Mouse (Mus musculus): ENCODE results near the gene Gm49393. TPM values are rescaled to one million over a fixed set of nuclear protein-coding genes. Genes with fewer than 3 reads are reported as not detected.

Gm49393 gene
- polyA plus RNA-seq, 1 experiment from 2014 or later, result not detected

- no peak for ATAC-seq
- 23% methylated on average over 1 of the region's 1 CpGs for WGBS
- Histone ChIP-seq H3K4me3 (ENCODE audit: low read depth, low read length) (no peak overlapping the region), H3K27me3 (replicated peaks; ENCODE audit: control insufficient read depth, insufficient read depth, low read length) (no peaks in the 10 kb centered on the region), H3K9me3 (ENCODE audit: control insufficient read depth) (no peaks in the 10 kb centered on the region), H3K4me1 (replicated peaks; ENCODE audit: control insufficient read depth, insufficient read depth, low read length) (no peaks in the 10 kb centered on the region), H3K36me3 (ENCODE audit: control insufficient read depth, insufficient read depth) (no peaks in the 10 kb centered on the region), H3K4me2 (replicated peaks; ENCODE audit: low read depth) (no peak overlapping the region), H3K27ac (ENCODE audit: low read depth, low read length) (no peak overlapping the region), H3K9ac (ENCODE audit: low read depth, low read length) (no peak overlapping the region)
- TF ChIP-seq CTCF (IDR thresholded peaks at IDR 0.05; ENCODE audit: low read depth), result no peak
Measured at GRCm38 (mm10) chr13:60813722-60814121, 121.7 kb downstream of the Gm49393 start.

- Histone ChIP-seq H3K27ac (ENCODE audit: low read depth, low read length) (no peak overlapping the region), H3K4me1 (replicated peaks; ENCODE audit: control insufficient read depth, insufficient read depth, low read length) (no peaks in the 10 kb centered on the region), H3K27me3 (replicated peaks; ENCODE audit: control insufficient read depth, insufficient read depth, low read length) (no peaks in the 10 kb centered on the region), H3K9me3 (ENCODE audit: control insufficient read depth) (no peaks in the 10 kb centered on the region), H3K4me3 (ENCODE audit: low read depth, low read length) (no peak overlapping the region), H3K36me3 (ENCODE audit: control insufficient read depth, insufficient read depth) (no peaks in the 10 kb centered on the region), H3K4me2 (replicated peaks; ENCODE audit: low read depth) (no peak overlapping the region), H3K9ac (ENCODE audit: low read depth, low read length) (no peak overlapping the region)
- no peak for TF ChIP-seq CTCF (IDR thresholded peaks at IDR 0.05; ENCODE audit: low read depth)
- ATAC-seq, result no peak
- WGBS, result 46% methylated on average over 6 of the region's 6 CpGs
Measured at GRCm38 (mm10) chr13:60812768-60813167, 122.6 kb downstream of the Gm49393 start.

- H3K4me3 ChIP-seq (ENCODE audit: low read depth, low read length), result no peak overlapping the region
- TF ChIP-seq CTCF (IDR thresholded peaks at IDR 0.05; ENCODE audit: low read depth), result no peak
- H3K4me2 ChIP-seq (replicated peaks; ENCODE audit: low read depth), result no peak overlapping the region
- H3K36me3 ChIP-seq (ENCODE audit: control insufficient read depth, insufficient read depth), result no peaks in the 10 kb centered on the region
- H3K4me1 ChIP-seq (replicated peaks; ENCODE audit: control insufficient read depth, insufficient read depth, low read length), result no peaks in the 10 kb centered on the region
- H3K9me3 ChIP-seq (ENCODE audit: control insufficient read depth), result no peaks in the 10 kb centered on the region
- 44% methylated on average over 2 of the region's 2 CpGs for WGBS
- H3K9ac ChIP-seq (ENCODE audit: low read depth, low read length), result no peak overlapping the region
- no peak overlapping the region for H3K27ac ChIP-seq (ENCODE audit: low read depth, low read length)
- no peaks in the 10 kb centered on the region for H3K27me3 ChIP-seq (replicated peaks; ENCODE audit: control insufficient read depth, insufficient read depth, low read length)
- ATAC-seq, result peak; percentile 57
Measured at GRCm38 (mm10) chr13:60809690-60810089, 125.7 kb downstream of the Gm49393 start.

Other genes starting within 250 kb of the Gm49393 start
- gene BC051665, start 149.2 kb downstream of the Gm49393 start, polyA plus RNA-seq (2015; fragmentation: Nextera tagmentation; extraction: Ambion mirVana), result not detected in 2 replicates
- not detected in 2 replicates for gene Ctsll3, start 132.7 kb downstream of the Gm49393 start, polyA plus RNA-seq (2015; fragmentation: Nextera tagmentation; extraction: Ambion mirVana)
- 0.26 TPM in 1 of 2 replicates, not detected in the other for gene 4930486L24Rik, start 71.1 kb downstream of the Gm49393 start, polyA plus RNA-seq (2015; fragmentation: Nextera tagmentation; extraction: Ambion mirVana)
- 0.38 TPM in 1 of 2 replicates, not detected in the other for gene Gm49392, start 38.7 kb downstream of the Gm49393 start, polyA plus RNA-seq (2015; fragmentation: Nextera tagmentation; extraction: Ambion mirVana)
- 1.2 and 1.4 TPM in 2 replicates for gene Ctla2b, start 38.1 kb downstream of the Gm49393 start, polyA plus RNA-seq (2015; fragmentation: Nextera tagmentation; extraction: Ambion mirVana)
- gene Tpbpb, start 30.7 kb downstream of the Gm49393 start, polyA plus RNA-seq (2015; fragmentation: Nextera tagmentation; extraction: Ambion mirVana), result not detected in 2 replicates
- 0.88 and 1.9 TPM in 2 replicates for gene Gm49391, start 981 bp upstream of the Gm49393 start, polyA plus RNA-seq (2015; fragmentation: Nextera tagmentation; extraction: Ambion mirVana)
- gene Ctla2a, start 1.0 kb upstream of the Gm49393 start, polyA plus RNA-seq (2015; fragmentation: Nextera tagmentation; extraction: Ambion mirVana), result 30.2 and 32.3 TPM in 2 replicates
- gene Tpbpa, start 6.4 kb upstream of the Gm49393 start, polyA plus RNA-seq (2015; fragmentation: Nextera tagmentation; extraction: Ambion mirVana), result not detected in 2 replicates
- gene Ctsj, start 70.4 kb upstream of the Gm49393 start, polyA plus RNA-seq (2015; fragmentation: Nextera tagmentation; extraction: Ambion mirVana), result not detected in 2 replicates
- gene Ctsq, start 105.0 kb upstream of the Gm49393 start, polyA plus RNA-seq (2015; fragmentation: Nextera tagmentation; extraction: Ambion mirVana), result not detected in 2 replicates
- gene Ctsr, start 228.7 kb upstream of the Gm49393 start, polyA plus RNA-seq (2015; fragmentation: Nextera tagmentation; extraction: Ambion mirVana), result not detected in 2 replicates

All from intestine, postnatal 0 days (tissue).